Mouse (Mus musculus) lung, postnatal 0 days (tissue): Measurements from ENCODE around the gene 2010111I01Rik. TPM values are rescaled to one million over a fixed set of nuclear protein-coding genes. Genes with fewer than 3 reads are reported as not detected.
A peak's percentile ranks its signal among the peaks of the same experiment; 100 is the strongest.

Source experiments
- ATAC-seq: fragments of 200-750 bp; cut with Nextera tagmentation; 2 replicates; pipeline ENCODE4 v1.8.0; 2017; ENCODE audit warnings: moderate library complexity
- DNase-seq: peaks from one replicate; pipeline ENCODE4 v3.0.0-alpha.2; 2016; ENCODE audit warnings: low spot score
- H3K27ac ChIP-seq: fragments of 300-500 bp; sonication (generic); 2 replicates; pipeline ENCODE4 v1.5.1; 2014; ENCODE audit warnings: antibody characterized with exemption, mild to moderate bottlenecking, low read length, mixed read lengths
- H3K27me3 ChIP-seq: fragments of 300-500 bp; sonication (generic); replicated peaks from 2 replicates; pipeline ENCODE4 v1.6.1; 2014; ENCODE audit warnings: low read length, mixed read lengths; ENCODE audit not compliant: insufficient read depth
- H3K36me3 ChIP-seq: fragments of 300-500 bp; sonication (generic); 2 replicates; pipeline ENCODE4 v1.6.1; 2014; ENCODE audit warnings: low read length, mixed read lengths; ENCODE audit not compliant: insufficient read depth
- H3K4me1 ChIP-seq: fragments of 300-500 bp; sonication (generic); 2 replicates; pipeline ENCODE4 v1.6.1; 2014; ENCODE audit warnings: antibody characterized with exemption, low read depth, low read length, mixed read lengths; ENCODE audit not compliant: insufficient read depth
- H3K4me2 ChIP-seq: fragments of 300-500 bp; sonication (generic); replicated peaks from 2 replicates; pipeline ENCODE4 v1.6.1; 2014; ENCODE audit warnings: low read depth, mild to moderate bottlenecking, low read length, moderate library complexity, mixed read lengths
- H3K4me3 ChIP-seq: fragments of 300-500 bp; sonication (generic); 2 replicates; pipeline ENCODE4 v1.5.1; 2014; ENCODE audit warnings: low read depth, low read length
- H3K9ac ChIP-seq: fragments of 300-500 bp; sonication (generic); replicated peaks from 2 replicates; pipeline ENCODE4 v1.6.1; 2014; ENCODE audit warnings: low read depth, mild to moderate bottlenecking
- H3K9me3 ChIP-seq: fragments of 300-500 bp; sonication (generic); 2 replicates; pipeline ENCODE4 v1.6.1; 2016; ENCODE audit warnings: low read length, mixed read lengths
- CTCF ChIP-seq: IDR thresholded peaks from 2 replicates; pipeline ENCODE4 v1.5.1; 2016; ENCODE audit warnings: antibody characterized with exemption, mild to moderate bottlenecking
- EP300 ChIP-seq: IDR thresholded peaks from 2 replicates; pipeline ENCODE4 v1.6.1; 2016; ENCODE audit warnings: antibody characterized with exemption, mild to moderate bottlenecking, control low read depth
- WGBS: fragments of 180-500 bp; shearing (Covaris S2); extraction: QIAGEN DNeasy Blood & Tissue Kit; methylation state at CpG from one replicate; pipeline ENCODE4 v1.1.7; 2014; 5-methylcytosine and 5-hydroxymethylcytosine counted together
- polyA plus RNA-seq: library from polyadenylated mRNA; unstranded; fragments of >200 nt; fragmentation: Nextera tagmentation; extraction: Ambion mirVana; gene quantifications from 2 replicates; pipeline ENCODE4 v1.2.1, GENCODE M21; 2015

2010111I01Rik gene
- polyA plus RNA-seq, 1 experiment from 2014 or later = 130 TPM

DNA sequence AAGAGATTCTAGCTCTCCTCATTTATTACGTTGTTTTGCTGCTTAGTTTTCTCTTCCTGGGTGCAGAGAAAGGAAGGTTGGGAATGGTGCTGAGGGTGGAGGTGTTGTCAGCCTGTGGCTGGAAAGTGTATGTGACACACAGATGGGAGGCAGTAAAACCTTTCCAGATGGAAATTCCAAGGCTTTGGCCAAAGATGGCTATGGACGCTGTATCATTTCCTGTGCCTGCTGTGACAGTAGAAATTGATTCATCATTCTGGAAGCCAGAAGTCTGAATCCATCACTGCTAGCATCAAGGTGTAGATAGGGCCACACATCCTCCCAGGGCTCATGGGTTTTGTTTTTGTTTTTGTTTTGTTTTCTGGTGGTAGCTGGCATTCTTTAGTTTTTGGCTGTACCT is 141.9 kb downstream of the 2010111I01Rik start:
- 63% methylated on average over 2 of the region's 2 CpGs for WGBS
- DNase-seq = no peak
- H3K4me1 ChIP-seq = no peaks in the 10 kb centered on the region; the same call in 1 of the 2 replicates

DNA sequence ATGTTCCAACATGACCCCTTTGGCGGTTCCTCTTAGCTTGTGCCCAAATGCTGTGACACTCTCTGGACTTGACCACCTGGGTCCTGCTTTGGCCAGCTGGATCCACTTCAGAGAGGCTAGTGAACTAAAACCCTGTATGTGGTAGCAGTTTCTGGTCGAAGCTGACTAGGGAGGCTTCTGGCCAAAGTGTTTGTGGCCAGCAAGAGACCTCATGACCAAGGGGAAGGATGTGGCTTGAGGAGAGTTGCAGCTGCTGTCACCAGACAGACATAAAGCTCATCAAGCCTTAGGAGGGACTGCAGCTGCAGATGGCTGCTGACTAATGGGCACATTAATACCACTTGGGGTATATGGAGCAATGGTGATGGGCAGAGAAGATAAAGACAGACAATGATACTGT is 143.9 kb downstream of the 2010111I01Rik start:
- peak; percentile 59 for DNase-seq
- Histone ChIP-seq H3K9me3 (no peaks in the 10 kb centered on the region), H3K27ac (0 out of 2 replicates have a peak overlapping the region, but pooled peaks have one; percentile 20), H3K36me3 (no peaks in the 10 kb centered on the region), H3K27me3 (no peaks in the 10 kb centered on the region), H3K4me1 (peaks cover 15% of the 10 kb centered on the region; the same call in 1 of the 2 replicates), H3K4me3 (no peak overlapping the region), H3K4me2 (no peak overlapping the region), H3K9ac (no peak overlapping the region)
- TF ChIP-seq CTCF (no peak), EP300 (no peak)
- WGBS = 31% methylated on average over 2 of the region's 2 CpGs
- ATAC-seq = peak; percentile 74

More for the DNA sequence above, 141.9 kb downstream of the 2010111I01Rik start:
- H3K27ac ChIP-seq = no peak overlapping the region
- no peak for ATAC-seq
- H3K4me3 ChIP-seq = no peak overlapping the region
- no peak overlapping the region for H3K9ac ChIP-seq
- TF ChIP-seq CTCF (no peak), EP300 (no peak)
- no peak overlapping the region for H3K4me2 ChIP-seq
- no peaks in the 10 kb centered on the region for H3K36me3 ChIP-seq
- H3K9me3 ChIP-seq = no peaks in the 10 kb centered on the region
- H3K27me3 ChIP-seq = no peaks in the 10 kb centered on the region

DNA sequence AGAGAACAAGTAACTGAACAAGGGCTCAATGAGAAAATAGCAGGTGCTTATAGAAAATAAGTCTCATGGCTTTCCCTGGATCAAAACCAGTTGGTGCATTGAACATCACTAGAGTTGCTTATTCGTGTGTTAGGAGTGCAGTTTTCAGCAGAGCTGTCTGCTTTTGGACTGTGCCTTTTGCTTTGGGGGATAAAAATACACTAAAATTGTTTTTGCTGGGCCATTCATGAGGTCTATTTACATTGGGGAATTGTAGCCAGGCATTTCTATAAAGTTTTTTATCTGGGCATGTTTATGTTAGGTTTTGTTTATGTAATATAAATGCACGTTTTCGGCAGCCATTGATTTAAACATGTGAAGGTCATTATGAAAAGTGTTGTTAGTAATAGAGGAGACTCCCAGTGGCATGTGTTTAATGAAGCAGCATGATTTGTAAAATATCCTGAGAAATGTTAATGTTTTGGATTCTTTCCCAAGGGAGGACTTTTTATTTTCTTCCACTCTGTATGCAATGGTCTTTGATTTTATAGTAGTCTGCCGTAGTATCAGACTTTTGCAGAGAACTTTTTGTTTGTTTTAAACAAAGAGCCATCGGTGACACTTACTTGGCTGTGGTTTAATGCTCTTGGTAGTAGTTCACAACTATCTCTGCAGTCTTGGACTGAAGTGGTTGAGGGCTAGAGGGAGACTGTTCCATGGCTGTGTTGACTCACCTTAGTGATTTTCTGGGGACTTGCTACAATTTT is 146.8 kb downstream of the 2010111I01Rik start:
- Histone ChIP-seq H3K4me3 (no peak overlapping the region), H3K27me3 (no peaks in the 10 kb centered on the region), H3K36me3 (no peaks in the 10 kb centered on the region), H3K9me3 (no peaks in the 10 kb centered on the region), H3K9ac (no peak overlapping the region), H3K4me1 (peaks cover 19% of the 10 kb centered on the region; the same call in 1 of the 2 replicates), H3K4me2 (no peak overlapping the region), H3K27ac (peak overlapping the region; percentile 66)
- TF ChIP-seq EP300 (peak; percentile 54; the same call in 1 of the 2 replicates), CTCF (no peak)
- no peak for DNase-seq
- 36% methylated on average over 5 of the region's 5 CpGs for WGBS
- no peak for ATAC-seq

DNA sequence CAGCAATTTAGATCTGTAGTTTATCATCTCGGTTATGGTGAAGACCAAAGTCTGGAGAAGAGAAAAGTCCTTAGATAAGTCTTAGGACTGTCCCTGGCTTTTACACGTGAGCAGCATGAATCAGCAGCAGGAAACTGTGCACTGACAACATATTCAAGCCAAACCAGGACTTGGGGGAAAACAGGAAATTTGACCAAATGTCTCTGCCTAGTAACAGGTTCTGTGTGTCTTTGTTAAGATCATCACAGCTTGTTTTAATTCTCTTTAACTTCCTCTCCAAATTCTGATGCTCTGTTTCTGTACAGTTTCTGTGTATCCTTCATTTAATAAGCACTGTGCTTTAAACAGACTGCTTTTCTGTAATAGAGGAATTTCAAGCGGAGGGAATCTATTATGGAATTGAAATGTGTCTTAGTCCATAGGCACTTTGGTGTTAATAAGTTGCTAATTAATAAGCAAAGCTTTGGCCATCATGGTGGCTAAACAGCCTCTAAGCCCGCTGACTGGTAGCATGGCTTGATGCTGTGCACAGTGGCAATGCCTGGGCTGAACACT is 147.4 kb downstream of the 2010111I01Rik start:
- Histone ChIP-seq H3K27ac (peak overlapping the region; percentile 66), H3K4me1 (peaks cover 19% of the 10 kb centered on the region; the same call in 1 of the 2 replicates), H3K4me3 (no peak overlapping the region), H3K9ac (no peak overlapping the region), H3K27me3 (no peaks in the 10 kb centered on the region), H3K4me2 (no peak overlapping the region), H3K9me3 (no peaks in the 10 kb centered on the region), H3K36me3 (no peaks in the 10 kb centered on the region)
- ATAC-seq (peak; percentile 23; the same call in 1 of the 2 replicates), DNase-seq (no peak)
- TF ChIP-seq EP300 (no peak), CTCF (no peak)
- 44% methylated on average over 4 of the region's 4 CpGs for WGBS

DNA sequence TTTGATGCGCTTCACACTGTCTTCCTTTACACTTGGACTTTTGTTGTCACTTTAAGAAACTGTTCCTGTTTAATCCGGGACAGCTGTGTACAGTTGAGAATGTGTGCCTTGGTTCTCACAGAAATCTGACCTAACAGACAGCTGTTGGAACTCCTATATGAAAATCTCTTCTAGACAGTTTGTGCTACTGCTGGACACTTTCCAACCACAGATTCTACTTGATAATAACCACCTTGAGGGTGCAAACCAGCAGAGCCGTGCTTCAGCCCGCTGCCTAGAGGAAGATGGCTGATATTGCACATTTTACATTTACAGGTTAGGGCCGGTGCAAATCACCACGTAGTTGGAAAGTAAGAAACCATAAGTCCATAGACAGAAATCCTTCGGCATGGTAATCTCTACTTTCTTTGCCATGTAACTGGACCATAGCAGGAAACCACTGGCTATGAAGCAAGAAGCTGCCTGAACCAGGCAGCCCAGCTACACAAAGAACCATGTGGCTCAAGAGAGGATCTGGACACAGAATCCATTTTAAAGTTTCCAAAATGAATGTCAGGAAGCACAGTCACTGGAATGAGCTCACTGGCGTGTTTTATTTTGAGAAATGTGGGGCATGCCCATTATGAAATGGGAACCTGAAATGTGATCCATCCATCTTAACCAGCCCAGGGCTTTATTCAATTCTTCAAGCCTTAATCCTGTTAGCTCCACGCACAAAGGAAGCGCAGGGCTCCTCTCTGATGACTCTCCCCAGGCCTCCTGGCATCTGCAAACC is 148.1 kb downstream of the 2010111I01Rik start:
- peaks cover 19% of the 10 kb centered on the region; the same call in 1 of the 2 replicates for H3K4me1 ChIP-seq
- DNase-seq (peak; percentile 54), ATAC-seq (0 out of 2 replicates have a peak, but pooled peaks have one; percentile 10)
- H3K36me3 ChIP-seq = no peaks in the 10 kb centered on the region
- WGBS = 50% methylated on average over 10 of the region's 10 CpGs
- H3K27me3 ChIP-seq = no peaks in the 10 kb centered on the region
- TF ChIP-seq EP300 (no peak), CTCF (peak; percentile 28)
- H3K4me2 ChIP-seq = no peak overlapping the region
- H3K27ac ChIP-seq = peak overlapping the region; percentile 66
- H3K9me3 ChIP-seq = no peaks in the 10 kb centered on the region
- H3K4me3 ChIP-seq = no peak overlapping the region
- H3K9ac ChIP-seq = no peak overlapping the region

DNA sequence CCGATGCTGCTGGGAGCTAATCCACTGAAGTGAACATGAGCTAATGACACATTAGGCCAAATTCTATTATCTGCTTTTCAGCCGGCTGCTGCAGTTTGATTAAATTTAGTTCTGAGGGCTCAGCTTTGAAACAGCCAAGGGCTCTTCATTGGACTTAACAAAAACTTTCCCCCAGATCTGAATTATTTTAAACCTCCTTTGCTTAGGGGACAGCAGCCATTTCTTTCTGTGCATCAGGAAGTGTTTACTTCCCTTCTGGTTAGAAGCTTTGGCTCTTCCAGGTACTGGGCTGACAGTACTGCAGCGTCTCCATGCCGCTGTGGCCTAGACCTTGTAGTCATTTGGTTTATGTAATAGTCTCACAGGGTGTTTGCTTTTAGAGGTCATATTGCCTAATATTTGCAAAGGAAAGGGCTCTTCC is 149.2 kb downstream of the 2010111I01Rik start:
- Histone ChIP-seq H3K4me1 (peaks cover 19% of the 10 kb centered on the region; the same call in 1 of the 2 replicates), H3K4me2 (no peak overlapping the region), H3K36me3 (no peaks in the 10 kb centered on the region), H3K9me3 (no peaks in the 10 kb centered on the region), H3K4me3 (no peak overlapping the region), H3K9ac (no peak overlapping the region), H3K27ac (no peak overlapping the region), H3K27me3 (no peaks in the 10 kb centered on the region)
- TF ChIP-seq CTCF (no peak), EP300 (no peak)
- DNase-seq (peak; percentile 53), ATAC-seq (no peak)
- WGBS = 32% methylated on average over 4 of the region's 4 CpGs
